Mouse (Mus musculus) limb, embryonic 15.5 days (tissue): ENCODE measurements around the gene Olfr732. TPM values are rescaled to one million over a fixed set of nuclear protein-coding genes. Genes with fewer than 3 reads are reported as not detected.

Source experiments
- ATAC-seq: fragments of 200-750 bp; cut with Nextera tagmentation; 2 replicates; pipeline ENCODE4 v1.8.0; 2017; ENCODE audit warnings: low read depth, moderate TSS enrichment; ENCODE audit not compliant: insufficient number of reproducible peaks, low FRiP score, low TSS enrichment
- H3K27ac ChIP-seq: fragments of 300-500 bp; sonication (generic); 2 replicates; pipeline ENCODE4 v1.5.1; 2015; ENCODE audit warnings: moderate library complexity, mild to moderate bottlenecking, inconsistent platforms
- H3K27me3 ChIP-seq: fragments of 300-500 bp; sonication (generic); 2 replicates; pipeline ENCODE4 v1.6.1; 2015; ENCODE audit warnings: inconsistent platforms
- H3K36me3 ChIP-seq: fragments of 300-500 bp; sonication (generic); 2 replicates; pipeline ENCODE4 v1.6.1; 2015; ENCODE audit warnings: inconsistent platforms
- H3K4me1 ChIP-seq: fragments of 300-500 bp; sonication (generic); 2 replicates; pipeline ENCODE4 v1.6.1; 2015; ENCODE audit warnings: inconsistent platforms
- H3K4me2 ChIP-seq: fragments of 300-500 bp; sonication (generic); 2 replicates; pipeline ENCODE4 v1.6.1; 2015; ENCODE audit warnings: mild to moderate bottlenecking, inconsistent platforms
- H3K4me3 ChIP-seq: fragments of 300-500 bp; sonication (generic); 2 replicates; pipeline ENCODE4 v1.5.1; 2015; ENCODE audit warnings: mild to moderate bottlenecking, inconsistent platforms
- H3K9ac ChIP-seq: fragments of 300-500 bp; sonication (generic); 2 replicates; pipeline ENCODE4 v1.6.1; 2015; ENCODE audit warnings: inconsistent platforms
- H3K9me3 ChIP-seq: fragments of 300-500 bp; sonication (generic); 2 replicates; pipeline ENCODE4 v1.6.1; 2016; ENCODE audit warnings: inconsistent platforms
- WGBS: fragments of 180-500 bp; shearing (Covaris S2); methylation state at CpG from one replicate; pipeline ENCODE4 v1.1.7; 2015; 5-methylcytosine and 5-hydroxymethylcytosine counted together
- polyA plus RNA-seq: library from polyadenylated mRNA; unstranded; fragments of >200 nt; fragmentation: Nextera tagmentation; extraction: Ambion mirVana; gene quantifications from 2 replicates; pipeline ENCODE4 v1.2.1, GENCODE M21; 2015

Gene Olfr732
- polyA plus RNA-seq = not detected in 2 replicates

GRCm38 (mm10) chr14:50284106-50284505 lies at the start of gene Olfr732:
Gene Olfr732 (minus strand): TSS chr14:50284206.
- no peak within 1 kb of the TSS for H3K9ac ChIP-seq
- no peaks in the 10 kb centered on the region for H3K4me1 ChIP-seq
- H3K27me3 ChIP-seq = no peaks in the 10 kb centered on the region
- no peak within 1 kb of the TSS for H3K4me3 ChIP-seq
- H3K36me3 ChIP-seq = no peaks in the 10 kb centered on the region
- 94% methylated on average over 1 of the region's 1 CpGs for WGBS
- H3K9me3 ChIP-seq = no peaks in the 10 kb centered on the region
- no peak within 1 kb of the TSS for H3K4me2 ChIP-seq
- H3K27ac ChIP-seq = no peak within 1 kb of the TSS
- no peak for ATAC-seq

DNA sequence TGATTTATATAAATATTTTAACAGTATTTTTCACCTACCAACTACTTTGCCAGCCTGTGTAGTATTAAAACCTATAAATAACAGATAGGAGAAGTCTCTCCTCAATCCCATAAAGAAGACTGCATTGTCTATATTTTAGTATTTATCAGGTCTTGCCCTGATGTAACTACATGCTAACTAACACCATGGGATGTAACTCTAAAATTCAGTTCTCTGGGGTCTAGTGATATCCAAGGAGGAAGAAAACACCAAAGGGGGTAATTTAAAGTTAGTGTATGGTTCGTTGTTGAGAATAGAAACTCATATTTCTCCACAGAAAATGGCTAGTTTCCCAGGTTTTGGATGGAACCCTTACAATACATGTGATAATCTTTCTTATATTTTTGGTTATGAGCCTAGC lies 42.7 kb upstream of the Olfr732 start, which contains the start of gene Olfr734:
Gene Olfr734 (minus strand): TSS at position 101 of the 400 bp plus-strand sequence.
- Histone ChIP-seq H3K27ac (no peak within 1 kb of the TSS), H3K36me3 (no peaks in the 10 kb centered on the region), H3K4me1 (no peaks in the 10 kb centered on the region), H3K9ac (no peak within 1 kb of the TSS), H3K27me3 (no peaks in the 10 kb centered on the region), H3K4me2 (no peak within 1 kb of the TSS), H3K4me3 (no peak within 1 kb of the TSS), H3K9me3 (no peaks in the 10 kb centered on the region)
- ATAC-seq = no peak
- 53% methylated on average over 1 of the region's 1 CpGs for WGBS

DNA sequence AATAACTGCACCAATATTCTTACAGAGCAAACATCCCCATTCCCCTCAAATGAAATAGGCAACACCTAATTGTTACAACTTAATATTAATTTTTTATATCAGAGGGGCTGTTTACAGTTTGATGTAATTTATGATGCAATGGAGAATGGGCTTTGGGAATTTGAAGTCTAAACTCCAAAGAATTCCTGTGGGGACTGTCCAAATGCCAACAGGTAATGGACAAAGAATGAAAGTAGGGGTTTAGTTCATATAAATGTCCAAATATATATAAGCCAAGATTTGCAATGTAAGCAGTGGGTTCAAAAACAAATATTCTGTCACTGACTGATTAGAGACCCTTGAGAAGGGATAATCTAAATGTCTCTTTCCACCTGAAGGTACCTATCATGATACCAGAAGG lies 17.4 kb upstream of the Olfr732 start, which contains the start of gene Olfr733:
Gene Olfr733 (minus strand): TSS at position 101 of the 400 bp plus-strand sequence.
- Histone ChIP-seq H3K9me3 (no peaks in the 10 kb centered on the region), H3K4me3 (no peak within 1 kb of the TSS), H3K4me2 (no peak within 1 kb of the TSS), H3K27me3 (no peaks in the 10 kb centered on the region), H3K36me3 (no peaks in the 10 kb centered on the region), H3K27ac (no peak within 1 kb of the TSS), H3K9ac (no peak within 1 kb of the TSS), H3K4me1 (no peaks in the 10 kb centered on the region)
- no peak for ATAC-seq

DNA sequence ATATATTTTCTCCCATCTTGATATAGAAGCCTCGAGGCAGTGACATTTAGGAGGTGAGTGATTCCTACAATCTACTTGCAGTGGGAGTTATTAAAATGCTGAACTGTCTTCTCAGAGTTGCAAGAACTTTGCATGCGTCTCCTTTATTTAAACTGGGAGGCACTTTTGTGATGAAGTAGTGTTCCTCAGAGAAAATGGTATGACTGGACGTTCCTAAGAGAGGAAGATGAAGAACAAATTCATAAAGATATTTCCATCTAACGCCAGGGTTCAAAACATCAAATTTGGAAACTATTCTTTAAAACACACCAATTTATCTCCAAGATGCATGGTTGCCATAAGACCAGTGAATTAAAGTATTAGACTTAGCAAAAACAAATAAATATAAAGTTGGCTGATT lies 42.2 kb downstream of the Olfr732 start, which contains the start of gene Olfr731:
Gene Olfr731 (minus strand): TSS at position 101 of the 400 bp plus-strand sequence.
- Histone ChIP-seq H3K4me3 (no peak within 1 kb of the TSS), H3K27me3 (no peaks in the 10 kb centered on the region), H3K27ac (no peak within 1 kb of the TSS), H3K4me2 (no peak within 1 kb of the TSS), H3K9ac (no peak within 1 kb of the TSS), H3K36me3 (no peaks in the 10 kb centered on the region), H3K9me3 (no peaks in the 10 kb centered on the region), H3K4me1 (no peaks in the 10 kb centered on the region)
- WGBS = 78% methylated on average over 4 of the region's 4 CpGs
- no peak for ATAC-seq

Other genes with a start within 250 kb of the Olfr732 start
- gene Olfr725, start 243.8 kb downstream of the Olfr732 start, polyA plus RNA-seq = not detected in 2 replicates
- not detected in 2 replicates for gene Olfr726, start 193.3 kb downstream of the Olfr732 start, polyA plus RNA-seq
- not detected in 2 replicates for gene Olfr727, start 161.0 kb downstream of the Olfr732 start, polyA plus RNA-seq
- not detected in 2 replicates for gene Olfr728, start 141.5 kb downstream of the Olfr732 start, polyA plus RNA-seq
- gene Olfr729, start 131.3 kb downstream of the Olfr732 start, polyA plus RNA-seq = not detected in 2 replicates
- not detected in 2 replicates for gene Olfr730, start 96.0 kb downstream of the Olfr732 start, polyA plus RNA-seq
- not detected in 2 replicates for gene Olfr731, start 42.3 kb downstream of the Olfr732 start, polyA plus RNA-seq
- not detected in 2 replicates for gene Olfr733, start 17.3 kb upstream of the Olfr732 start, polyA plus RNA-seq
- not detected in 2 replicates for gene Olfr734, start 42.6 kb upstream of the Olfr732 start, polyA plus RNA-seq
- gene Olfr735, start 64.7 kb upstream of the Olfr732 start, polyA plus RNA-seq = not detected in 2 replicates
- gene Tlr11, start 73.7 kb upstream of the Olfr732 start, polyA plus RNA-seq = not detected in 2 replicates
- gene Olfr736, start 97.0 kb upstream of the Olfr732 start, polyA plus RNA-seq = not detected in 2 replicates
- not detected in 2 replicates for gene Olfr738, start 123.4 kb upstream of the Olfr732 start, polyA plus RNA-seq
- gene Olfr739, start 134.4 kb upstream of the Olfr732 start, polyA plus RNA-seq = not detected in 2 replicates
- not detected in 2 replicates for gene Olfr740, start 161.3 kb upstream of the Olfr732 start, polyA plus RNA-seq
- gene Olfr741, start 188.5 kb upstream of the Olfr732 start, polyA plus RNA-seq = not detected in 2 replicates
- not detected in 2 replicates for gene Olfr742, start 219.4 kb upstream of the Olfr732 start, polyA plus RNA-seq
- not detected in 2 replicates for gene Olfr743, start 237.6 kb upstream of the Olfr732 start, polyA plus RNA-seq